Mouse (Mus musculus) heart, postnatal 14 days (tissue): ENCODE data around the gene Capn11. TPM values are rescaled to one million over a fixed set of nuclear protein-coding genes. Genes with fewer than 3 reads are reported as not detected.

Source experiments
- DNase-seq, 2 experiments: peaks; one replicate each; pipeline ENCODE4 v3.0.0; 2021 to 2022
- intact Hi-C: fragments of 180-260 bp; cut with DNase I; formaldehyde crosslinking; loops from one replicate; pipeline ENCODE4 v1.15.1; 2025
- total RNA-seq, 2 experiments: library from RNA; stranded (reverse); gene quantifications; 2 replicates each; pipeline ENCODE4 v1.2.3; 2021

Gene Capn11
- total RNA-seq, 2 experiments from 2014 or later, result 0.81 to 0.98 TPM

DNA sequence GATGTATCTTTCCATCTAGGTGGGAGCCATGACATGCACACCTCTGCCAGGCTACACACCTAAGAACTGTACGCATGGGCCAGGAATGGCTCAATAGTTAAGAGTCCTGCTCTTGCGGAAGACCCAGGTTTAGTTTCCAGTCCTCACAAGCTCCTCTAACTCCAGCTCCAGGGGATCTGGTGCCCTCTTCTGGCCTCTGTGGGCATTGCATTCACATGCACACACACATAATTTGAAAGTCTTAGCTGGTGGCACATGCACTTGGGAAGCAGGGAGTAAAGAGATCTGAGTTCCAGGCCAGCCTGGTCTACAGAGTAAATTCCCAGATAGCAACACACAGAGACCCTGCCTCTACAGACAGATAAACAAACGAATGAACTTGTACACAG, 72.7 kb downstream of the Capn11 start:
- peak in 1 of 2 experiments; percentile 55 for DNase-seq
- intact Hi-C loops, result no loop called here

DNA sequence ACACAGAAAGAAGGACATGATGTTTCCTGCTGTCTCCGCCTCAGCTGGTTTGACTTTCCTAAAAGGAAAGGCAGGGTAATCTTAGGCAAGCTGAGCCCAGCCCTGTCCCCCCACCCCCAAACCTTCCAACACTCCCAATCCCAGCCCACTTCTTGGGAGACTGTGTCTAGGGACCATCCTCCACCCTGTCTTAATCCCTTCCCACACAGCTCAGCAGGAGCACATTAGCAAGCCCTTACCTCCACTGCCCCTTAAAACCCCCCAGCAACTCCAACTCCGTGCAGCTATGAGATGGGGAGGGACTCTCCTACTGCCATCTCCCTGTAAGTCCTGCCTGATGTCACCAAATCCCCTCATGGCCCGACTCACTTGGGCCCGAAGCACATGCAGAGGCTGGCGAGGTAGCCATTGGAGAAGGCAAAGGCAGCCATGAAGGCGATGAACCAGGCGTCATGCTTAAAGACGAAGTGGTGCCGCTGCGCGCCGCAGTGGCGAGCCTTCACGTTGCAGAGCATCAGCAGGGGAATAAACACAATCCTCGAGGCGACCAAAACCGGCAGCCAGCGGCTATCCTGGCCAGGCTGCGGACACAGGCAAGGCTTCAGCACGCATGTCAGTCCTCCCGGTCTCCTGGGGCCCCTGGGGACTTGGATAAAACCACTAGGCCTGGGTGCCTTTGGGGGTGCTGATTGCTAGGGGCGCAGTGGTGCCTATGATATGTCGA, 73.2 kb downstream of the Capn11 start:
- intact Hi-C loops, result no loop called here
- no peak for DNase-seq

DNA sequence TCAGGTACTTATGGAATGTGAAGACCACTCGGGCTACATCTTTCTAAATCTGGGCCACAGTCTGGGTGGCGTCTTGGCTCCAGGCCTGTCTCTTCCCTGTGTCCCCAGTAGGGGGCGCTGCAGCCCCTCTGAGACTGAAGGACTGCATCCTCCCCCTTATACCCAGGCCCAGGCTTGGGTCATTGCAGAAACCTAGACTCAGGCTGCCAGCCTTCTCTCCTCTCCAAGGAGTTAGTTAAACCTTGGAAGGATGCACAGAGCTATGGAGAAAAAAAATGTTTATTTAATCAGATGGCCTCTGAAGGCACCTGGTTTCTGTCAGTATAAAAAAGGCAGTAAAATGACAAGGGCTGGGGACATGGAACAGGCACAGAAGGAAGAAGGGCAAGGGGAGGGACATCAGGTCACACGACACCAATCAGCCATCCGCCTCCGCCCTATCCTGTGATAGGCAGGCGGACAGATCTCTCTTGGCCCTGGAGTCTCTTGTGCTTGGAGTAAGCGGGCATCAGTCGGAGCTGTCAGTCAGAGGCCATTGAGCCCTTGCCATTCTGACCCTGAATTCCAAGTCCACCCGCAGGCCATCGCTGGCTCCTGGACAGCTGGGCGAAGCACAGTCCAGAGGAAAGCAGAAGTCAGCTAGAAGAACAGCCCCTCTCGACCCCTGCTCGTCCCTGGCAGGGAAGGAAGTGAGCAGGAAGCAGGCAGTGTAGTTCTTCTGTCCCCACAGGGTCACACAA, 74.0 kb downstream of the Capn11 start:
- peak; percentile 87 to 92 for DNase-seq
- intact Hi-C loops, result loop anchor here (1.0 to 5.0 kb wide), 2 partner anchors 44 to 132 kb away; no protein-coding TSS in a partner anchor

DNA sequence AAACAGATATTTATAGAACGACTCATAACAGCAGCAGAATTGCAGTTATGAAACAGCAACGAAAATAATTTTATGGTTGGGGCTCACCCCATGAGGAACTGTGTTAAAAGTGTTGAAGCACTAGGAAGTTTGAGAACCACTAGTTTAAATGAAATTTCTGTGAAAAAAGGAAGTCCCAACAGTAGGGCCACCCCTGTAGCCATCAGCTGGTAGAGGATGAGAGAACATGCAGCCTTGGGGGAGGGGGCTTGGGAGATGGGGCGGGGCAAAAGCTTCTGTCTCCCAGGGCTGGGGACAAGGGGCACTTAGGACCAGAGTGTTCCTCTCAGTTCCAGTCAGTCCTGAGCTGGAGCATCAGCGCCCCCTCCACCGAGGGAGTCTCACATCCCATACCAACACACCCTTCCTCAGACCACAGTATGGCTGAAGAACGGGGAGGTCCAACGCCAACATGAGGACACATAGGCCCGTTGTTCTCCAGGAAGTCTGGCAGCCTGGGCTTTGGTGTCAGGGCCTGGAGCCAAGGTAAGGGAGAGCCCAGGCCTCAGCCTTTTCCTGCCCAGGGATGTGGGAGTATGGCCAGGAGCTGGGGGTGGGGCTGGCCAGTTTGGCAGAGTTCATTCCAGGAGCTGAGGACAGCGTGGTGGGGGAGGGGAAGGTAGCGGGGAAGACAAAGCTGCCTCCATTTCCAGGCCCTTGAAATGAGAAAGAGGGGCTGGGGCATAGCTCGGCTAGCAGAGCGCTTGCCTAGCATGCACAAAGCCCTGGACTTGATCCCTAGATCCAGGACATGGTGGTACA, 74.8 kb downstream of the Capn11 start:
- intact Hi-C loops, result loop anchor here (1.0 to 5.0 kb wide), 2 partner anchors 45 to 133 kb away; no protein-coding TSS in a partner anchor
- DNase-seq, result peak; percentile 92 to 95

DNA sequence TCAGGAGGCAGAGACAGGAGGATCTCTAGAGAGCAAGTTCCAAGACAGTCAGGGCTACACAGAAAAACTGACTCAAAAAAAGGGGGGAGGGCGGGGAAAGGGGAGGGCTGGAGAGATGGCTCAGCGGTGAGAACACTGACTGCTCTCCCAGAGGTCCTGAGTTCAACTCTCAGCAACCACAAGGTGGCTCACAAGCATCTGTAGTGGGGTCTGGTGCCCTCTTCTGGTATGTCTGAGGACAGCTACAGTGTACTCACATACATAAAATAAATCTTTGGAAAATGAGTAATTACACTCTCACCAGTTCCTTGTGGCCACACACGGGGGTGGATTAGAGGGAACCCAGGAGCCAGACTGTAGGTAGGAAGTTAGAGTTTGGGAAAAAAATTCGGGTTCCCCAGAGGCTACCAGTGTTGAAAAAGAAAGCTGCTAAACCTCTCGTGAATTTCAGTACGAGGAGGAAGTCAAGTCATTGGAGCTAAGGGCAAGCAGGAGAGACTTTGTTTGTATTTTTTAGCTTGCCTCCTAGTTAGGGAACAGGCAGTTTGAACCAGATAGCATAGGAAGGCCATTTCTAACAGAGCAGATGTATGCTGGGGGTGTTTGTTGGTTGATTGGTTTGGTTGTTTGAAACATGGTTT, 76.3 kb downstream of the Capn11 start:
- DNase-seq, result no peak
- intact Hi-C loops, result loop anchor here (2.0 to 5.0 kb wide), 2 partner anchors 14 to 134 kb away; no protein-coding TSS in a partner anchor

DNA sequence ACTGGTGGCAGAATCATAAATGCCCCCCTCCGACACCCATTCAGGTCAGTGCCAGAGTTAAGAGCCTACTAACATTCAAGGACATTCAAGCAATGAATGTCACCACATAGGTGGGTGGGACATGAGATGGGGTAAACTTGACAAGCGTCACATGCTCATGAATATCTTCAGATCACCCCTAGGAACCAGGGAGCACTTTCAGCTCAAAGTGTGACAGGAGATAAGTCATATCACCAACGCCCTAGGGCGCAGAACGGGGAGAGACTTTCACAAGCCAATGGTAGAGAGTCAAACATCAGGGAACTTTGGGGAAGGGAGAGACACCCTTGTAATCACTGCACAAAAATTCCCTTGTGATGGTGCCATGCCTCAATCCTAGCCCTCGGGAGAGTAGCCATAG, 76.9 kb downstream of the Capn11 start:
- intact Hi-C loops, result loop anchor here (2.0 to 5.0 kb wide), 2 partner anchors 15 to 135 kb away; no protein-coding TSS in a partner anchor
- DNase-seq, result no peak

DNA sequence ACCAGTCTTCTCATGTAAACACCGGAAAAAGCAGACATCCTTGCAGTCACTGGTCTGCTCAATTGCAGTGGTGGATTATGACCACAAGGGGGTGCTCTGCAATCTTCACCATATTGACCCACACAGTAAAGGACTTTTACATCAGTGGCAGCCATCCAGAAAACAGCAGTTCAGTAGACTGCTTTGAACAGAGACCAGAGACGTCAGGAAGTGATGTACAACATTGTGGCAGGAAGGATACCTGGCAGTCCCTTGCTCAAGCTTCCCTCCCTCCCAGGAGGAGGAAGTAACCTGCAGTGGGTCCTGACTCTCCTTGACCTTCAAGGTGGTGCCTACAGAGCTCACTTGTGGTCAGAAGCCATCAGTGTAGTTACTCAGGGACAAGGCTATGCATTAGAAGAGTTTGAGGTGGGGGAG, 77.5 kb downstream of the Capn11 start:
- peak; percentile 73 to 81 for DNase-seq
- intact Hi-C loops, result loop anchor here (2.0 to 5.0 kb wide), 2 partner anchors 61 to 136 kb away; no protein-coding TSS in a partner anchor

DNA sequence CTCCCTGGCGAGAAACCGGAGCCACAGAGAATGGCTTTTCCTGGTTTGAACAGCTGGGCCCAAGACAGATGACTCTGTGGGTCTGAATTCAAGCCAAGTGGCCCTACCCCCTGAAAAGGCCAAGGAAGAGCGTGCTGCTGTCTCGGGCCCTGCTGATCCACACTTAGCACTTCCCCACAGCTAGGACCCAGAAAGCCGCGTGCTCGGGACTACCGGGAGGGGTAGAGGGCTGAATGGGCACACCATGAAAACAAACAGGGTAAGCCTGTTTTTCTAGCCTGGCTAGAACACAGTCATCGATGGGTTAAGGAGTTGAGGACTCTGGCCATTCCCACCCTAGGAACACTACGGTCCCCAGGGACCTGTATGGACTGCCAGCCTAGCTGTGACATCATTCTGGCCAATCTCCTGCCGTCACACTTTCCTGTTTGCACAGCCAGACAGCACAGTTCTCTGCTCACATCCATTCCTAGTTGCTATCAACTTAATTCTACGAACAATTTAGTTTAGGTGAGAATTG, 78.1 kb downstream of the Capn11 start:
- peak in 1 of 2 experiments; percentile 55 for DNase-seq
- intact Hi-C loops, result loop anchor here (2.0 to 5.0 kb wide), 2 partner anchors 62 to 136 kb away; no protein-coding TSS in a partner anchor

Other genes starting within 250 kb of the Capn11 start
- 10 to 100 TPM; 38.0 to 43.4 TPM for gene Cdc5l, start 225.6 kb downstream of the Capn11 start, total RNA-seq
- gene Spats1, start 183.9 kb downstream of the Capn11 start, total RNA-seq, result under 1 TPM; 0.39 to 0.50 TPM
- 10 to 100 TPM; 19.0 to 19.1 TPM for gene Aars2, start 152.5 kb downstream of the Capn11 start, total RNA-seq
- under 1 TPM in 1 of 2 experiments, not detected in 1; 0.12 TPM for gene Tcte1, start 135.9 kb downstream of the Capn11 start, total RNA-seq
- gene Tmem151b, start 109.6 kb downstream of the Capn11 start, total RNA-seq, result under 1 TPM; 0.07 to 0.49 TPM
- 1 to 10 TPM; 1.5 to 2.1 TPM for gene Nfkbie, start 103.6 kb downstream of the Capn11 start, total RNA-seq
- gene Slc35b2, start 95.5 kb downstream of the Capn11 start, total RNA-seq, result 10 to 100 TPM; 28.8 to 29.9 TPM
- gene Hsp90ab1, start 86.1 kb downstream of the Capn11 start, total RNA-seq, result 100 to 1,000 TPM; 897 to 986 TPM
- gene Slc29a1, start 59.7 kb downstream of the Capn11 start, total RNA-seq, result 10 to 100 TPM; 75.0 to 80.7 TPM
- not detected for gene Mymx, start 57.2 kb downstream of the Capn11 start, total RNA-seq
- gene Mrpl14, start 27.0 kb upstream of the Capn11 start, total RNA-seq, result 100 to 1,000 TPM; 116 to 123 TPM
- 10 to 100 TPM; 78.4 to 81.2 TPM for gene Tmem63b, start 27.6 kb upstream of the Capn11 start, total RNA-seq
- under 1 TPM in 1 of 2 experiments, not detected in 1; 0.60 TPM for gene 1600014C23Rik, start 74.5 kb upstream of the Capn11 start, total RNA-seq